Mouse (Mus musculus): ENCODE data around the gene Osbpl10. TPM values are rescaled to one million over a fixed set of nuclear protein-coding genes. Genes with fewer than 3 reads are reported as not detected.

Osbpl10 gene
- total and polyA plus RNA-seq, 3 experiments = 0.19 TPM; not detected in 2

DNA sequence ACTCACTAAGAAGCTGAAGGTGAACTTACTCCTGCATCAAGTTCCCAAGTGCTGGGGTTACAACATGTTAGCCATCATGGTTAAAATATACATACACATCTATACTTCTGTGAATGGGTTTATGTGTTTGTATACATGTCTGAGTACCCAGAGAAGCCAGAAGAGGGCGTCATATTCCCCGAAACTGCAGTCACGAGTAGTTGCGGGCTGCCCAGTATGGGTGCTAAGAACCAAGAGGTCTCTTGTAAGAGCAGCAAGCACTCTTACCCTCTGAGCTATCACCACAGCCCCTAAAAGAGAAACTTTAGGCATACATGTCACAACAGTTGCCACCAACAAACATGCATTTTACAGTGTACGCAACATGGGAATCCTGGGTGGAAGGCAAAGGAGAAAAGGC lies 261.5 kb downstream of the Osbpl10 start:
- Histone ChIP-seq H3K9me3 (replicated peaks; ENCODE audit: low read length) (no peaks in the 10 kb centered on the region), H3K4me1 (ENCODE audit: control insufficient read depth in 1 of 2, insufficient read depth in 2 of 2) (no peaks in the 10 kb centered on the region), H3K36me3 (replicated peaks in 1 of 2; ENCODE audit: control insufficient read depth in 1 of 2, insufficient read depth in 1 of 2, low read length in 1 of 2) (peaks cover 37 to 56% of the 10 kb centered on the region in 2 experiments), H3K4me2 (ENCODE audit: insufficient read depth, low read depth, poor library complexity, severe bottlenecking) (no peak overlapping the region), H3K9ac (ENCODE audit: insufficient read depth, low read depth) (no peak overlapping the region), H3K27ac (ENCODE audit: insufficient read depth, low read depth) (no peak overlapping the region), H3K27me3 (replicated peaks) (no peaks in the 10 kb centered on the region), H3K79me2 (replicated peaks; ENCODE audit: control insufficient read depth, extremely low read depth, insufficient read depth, poor library complexity, severe bottlenecking) (no peaks in the 10 kb centered on the region), H3K4me3 (replicated peaks in 1 of 3; ENCODE audit: low read depth in 2 of 3, low read length in 2 of 3, poor library complexity in 1 of 3) (no peak overlapping the region)
- TF ChIP-seq MAFK (IDR thresholded peaks at IDR 0.05; ENCODE audit: insufficient replicate concordance, low read length) = no peak
- no peak for TF ChIP-seq ZKSCAN1 (IDR thresholded peaks at IDR 0.05; ENCODE audit: borderline replicate concordance, low read depth, low read length)
- TF ChIP-seq USF2 (conservative IDR thresholded peaks at IDR 0.05; ENCODE audit: low read depth, low read length) = no peak
- TF ChIP-seq MAX (IDR thresholded peaks at IDR 0.05; ENCODE audit: low read length) = no peak
- no peak for TF ChIP-seq SIN3A (IDR thresholded peaks at IDR 0.05; ENCODE audit: low read length)
- no peak for TF ChIP-seq ZC3H11A (IDR thresholded peaks at IDR 0.05; ENCODE audit: low read depth, low read length)
- no peak for TF ChIP-seq MYC (IDR thresholded peaks at IDR 0.05; ENCODE audit: low read depth, low read length)
- TF ChIP-seq ETS1 (conservative IDR thresholded peaks at IDR 0.05; ENCODE audit: low read depth, low read length) = no peak
- no peak for TF ChIP-seq CHD2 (IDR thresholded peaks at IDR 0.05; ENCODE audit: low read length)
- TF ChIP-seq BHLHE40 (IDR thresholded peaks at IDR 0.05; ENCODE audit: low read depth, low read length) = no peak
- in situ Hi-C loops (cut with MboI; ENCODE audit: low pct_ligation_motif_present, low pct_unique_long_range_greater_than_20kb, low sequenced_read_pairs) (no loop called here), dilution Hi-C loops (cut with MboI; ENCODE audit: extremely low pct_ligation_motif_present, extremely low pct_unique_long_range_greater_than_20kb, low sequenced_read_pairs) (no loop called here)
- no peak for DNase-seq (ENCODE audit: extremely low read depth)

DNA sequence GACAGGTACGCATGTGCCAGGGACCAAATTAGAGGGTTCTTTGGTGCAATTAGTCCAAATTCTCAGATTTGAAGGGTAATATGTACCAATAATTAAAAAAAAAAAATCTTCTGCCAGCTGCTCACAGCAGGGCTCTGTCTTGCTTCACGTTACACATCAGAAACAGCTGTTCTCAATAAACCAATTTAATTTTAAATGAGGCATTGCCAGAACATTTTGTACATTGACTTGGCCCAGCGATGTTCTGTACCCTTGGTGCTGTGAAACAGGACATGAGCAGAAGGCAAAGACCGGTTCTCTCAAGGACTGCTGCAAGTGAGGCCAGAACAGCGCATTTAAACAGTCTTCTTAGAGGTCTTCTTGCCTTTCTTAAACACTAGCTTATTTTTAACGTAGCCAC lies 265.3 kb downstream of the Osbpl10 start:
- in situ Hi-C loops (cut with MboI; ENCODE audit: low pct_ligation_motif_present, low pct_unique_long_range_greater_than_20kb, low sequenced_read_pairs) = no loop called here
- Histone ChIP-seq H3K9ac (ENCODE audit: insufficient read depth, low read depth) (no peak overlapping the region), H3K9me3 (replicated peaks; ENCODE audit: low read length) (no peaks in the 10 kb centered on the region), H3K27ac (ENCODE audit: insufficient read depth, low read depth) (no peak overlapping the region), H3K27me3 (replicated peaks) (no peaks in the 10 kb centered on the region), H3K4me1 (ENCODE audit: control insufficient read depth in 1 of 2, insufficient read depth in 2 of 2) (peaks cover 0 to 3% of the 10 kb centered on the region in 2 experiments; a peak in 1 of 4 replicates), H3K4me2 (ENCODE audit: insufficient read depth, low read depth, poor library complexity, severe bottlenecking) (no peak overlapping the region), H3K4me3 (replicated peaks in 1 of 3; ENCODE audit: low read depth in 2 of 3, low read length in 2 of 3, poor library complexity in 1 of 3) (no peak overlapping the region), H3K79me2 (replicated peaks; ENCODE audit: control insufficient read depth, extremely low read depth, insufficient read depth, poor library complexity, severe bottlenecking) (no peaks in the 10 kb centered on the region), H3K36me3 (replicated peaks in 1 of 2; ENCODE audit: control insufficient read depth in 1 of 2, insufficient read depth in 1 of 2, low read length in 1 of 2) (peaks cover 61 to 93% of the 10 kb centered on the region in 2 experiments)
- TF ChIP-seq KAT2A (IDR thresholded peaks at IDR 0.05; ENCODE audit: insufficient replicate concordance, low read length) (no peak), ZKSCAN1 (IDR thresholded peaks at IDR 0.05; ENCODE audit: borderline replicate concordance, low read depth, low read length) (no peak), POLR2A (IDR thresholded peaks at IDR 0.05; ENCODE audit: low read depth, low read length) (no peak)
- dilution Hi-C loops (cut with MboI; ENCODE audit: extremely low pct_ligation_motif_present, extremely low pct_unique_long_range_greater_than_20kb, low sequenced_read_pairs) = no loop called here
- no peak for DNase-seq (ENCODE audit: extremely low read depth)

DNA sequence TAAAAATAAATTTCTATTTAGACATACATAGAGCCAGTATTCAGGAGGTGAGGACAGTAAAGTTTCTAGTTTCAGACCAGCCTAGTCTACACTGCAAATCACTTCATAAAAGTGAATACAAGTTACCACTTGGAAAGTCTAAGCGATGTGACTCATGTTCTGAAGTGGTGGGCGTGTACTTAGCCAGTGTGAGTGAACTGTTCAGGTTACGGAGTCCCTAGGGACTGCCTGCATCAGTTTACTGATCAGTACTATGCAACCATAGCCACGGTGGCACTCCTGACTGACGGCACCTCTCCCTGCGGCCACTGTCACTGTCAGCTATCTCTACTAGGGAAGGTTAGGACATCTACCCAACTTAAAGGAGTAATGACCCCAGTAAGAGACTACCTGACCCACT lies 266.7 kb downstream of the Osbpl10 start:
- H3K4me3 ChIP-seq (replicated peaks in 1 of 3; ENCODE audit: low read depth in 2 of 3, low read length in 2 of 3, poor library complexity in 1 of 3) = no peak overlapping the region
- peaks cover 0 to 3% of the 10 kb centered on the region in 2 experiments; a peak in 1 of 4 replicates for H3K4me1 ChIP-seq (ENCODE audit: control insufficient read depth in 1 of 2, insufficient read depth in 2 of 2)
- TF ChIP-seq POLR2A (IDR thresholded peaks at IDR 0.05; ENCODE audit: low read depth, low read length) (no peak), NELFE (IDR thresholded peaks at IDR 0.05; ENCODE audit: low read depth, low read length) (no peak), TCF12 (IDR thresholded peaks at IDR 0.05; ENCODE audit: low read depth, low read length) (no peak), CTCF (conservative IDR thresholded peaks at IDR 0.05 in 1 of 2, IDR thresholded peaks at IDR 0.05 in 1 of 2; ENCODE audit: low read depth in 2 of 2, low read length in 2 of 2) (no peak)
- peaks cover 73 to 96% of the 10 kb centered on the region in 2 experiments for H3K36me3 ChIP-seq (replicated peaks in 1 of 2; ENCODE audit: control insufficient read depth in 1 of 2, insufficient read depth in 1 of 2, low read length in 1 of 2)
- no peaks in the 10 kb centered on the region for H3K79me2 ChIP-seq (replicated peaks; ENCODE audit: control insufficient read depth, extremely low read depth, insufficient read depth, poor library complexity, severe bottlenecking)
- H3K27me3 ChIP-seq (replicated peaks) = no peaks in the 10 kb centered on the region
- no peak overlapping the region for H3K27ac ChIP-seq (ENCODE audit: insufficient read depth, low read depth)
- no peak overlapping the region for H3K4me2 ChIP-seq (ENCODE audit: insufficient read depth, low read depth, poor library complexity, severe bottlenecking)
- no peak overlapping the region for H3K9ac ChIP-seq (ENCODE audit: insufficient read depth, low read depth)
- in situ Hi-C loops (cut with MboI; ENCODE audit: low pct_ligation_motif_present, low pct_unique_long_range_greater_than_20kb, low sequenced_read_pairs) = no loop called here
- dilution Hi-C loops (cut with MboI; ENCODE audit: extremely low pct_ligation_motif_present, extremely low pct_unique_long_range_greater_than_20kb, low sequenced_read_pairs) = no loop called here
- peak; percentile 51 for DNase-seq (ENCODE audit: extremely low read depth)
- H3K9me3 ChIP-seq (replicated peaks; ENCODE audit: low read length) = no peaks in the 10 kb centered on the region

Data from CH12.LX (cell line).